Mouse (Mus musculus): ENCODE data around the gene Csrnp3. TPM values are rescaled to one million over a fixed set of nuclear protein-coding genes. Genes with fewer than 3 reads are reported as not detected.

Csrnp3 gene
- total and polyA plus RNA-seq, 3 experiments = 0.16 TPM; not detected in 2

DNA sequence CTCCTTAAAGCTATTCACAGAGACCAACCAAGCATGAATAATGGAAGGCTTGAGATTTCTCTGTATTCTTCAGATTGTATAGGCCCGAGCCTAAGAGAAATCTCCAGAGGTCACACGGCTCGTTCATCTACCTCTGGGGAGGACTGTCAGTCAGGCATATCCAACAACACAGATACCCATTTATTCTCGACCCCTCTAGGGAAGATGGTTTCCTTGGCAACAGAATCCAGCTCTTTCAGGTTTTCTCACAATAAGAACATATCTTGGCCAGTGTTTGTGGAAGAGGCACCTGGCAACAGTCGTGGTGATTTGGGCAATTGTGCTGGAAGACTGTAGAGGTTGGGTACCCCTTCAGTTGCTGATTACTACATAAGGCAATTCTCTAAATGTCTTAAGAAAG lies 183.2 kb downstream of the Csrnp3 start:
- Histone ChIP-seq H3K27me3 (ENCODE audit: insufficient read depth, low read length) (no peaks in the 10 kb centered on the region), H3K4me1 (ENCODE audit: insufficient read depth, low read depth, low read length) (no peaks in the 10 kb centered on the region), H3K36me3 (replicated peaks) (no peaks in the 10 kb centered on the region), H3K9me3 (replicated peaks) (peaks cover 26% of the 10 kb centered on the region), H3K4me3 (ENCODE audit: low read depth, low read length) (no peak overlapping the region)
- DNase-seq (ENCODE audit: low spot score) = no peak
- no peak for ATAC-seq (ENCODE audit: extremely low read depth, insufficient number of reproducible peaks, low FRiP score, poor library complexity, severe bottlenecking)
- TF ChIP-seq GATA1 (IDR thresholded peaks at IDR 0.05; ENCODE audit: borderline replicate concordance, low read length) = no peak
- no peak for TF ChIP-seq TAL1 (conservative IDR thresholded peaks at IDR 0.05; ENCODE audit: low read depth, low read length)
- no peak for TF ChIP-seq GATA2 (IDR thresholded peaks at IDR 0.05; ENCODE audit: borderline replicate concordance, low read depth, low read length)
- no peak for TF ChIP-seq CTCF (IDR thresholded peaks at IDR 0.05; ENCODE audit: low read depth, low read length)
- no peak for TF ChIP-seq POLR2AphosphoS5 (IDR thresholded peaks at IDR 0.05; ENCODE audit: insufficient replicate concordance, low read depth, low read length)

DNA sequence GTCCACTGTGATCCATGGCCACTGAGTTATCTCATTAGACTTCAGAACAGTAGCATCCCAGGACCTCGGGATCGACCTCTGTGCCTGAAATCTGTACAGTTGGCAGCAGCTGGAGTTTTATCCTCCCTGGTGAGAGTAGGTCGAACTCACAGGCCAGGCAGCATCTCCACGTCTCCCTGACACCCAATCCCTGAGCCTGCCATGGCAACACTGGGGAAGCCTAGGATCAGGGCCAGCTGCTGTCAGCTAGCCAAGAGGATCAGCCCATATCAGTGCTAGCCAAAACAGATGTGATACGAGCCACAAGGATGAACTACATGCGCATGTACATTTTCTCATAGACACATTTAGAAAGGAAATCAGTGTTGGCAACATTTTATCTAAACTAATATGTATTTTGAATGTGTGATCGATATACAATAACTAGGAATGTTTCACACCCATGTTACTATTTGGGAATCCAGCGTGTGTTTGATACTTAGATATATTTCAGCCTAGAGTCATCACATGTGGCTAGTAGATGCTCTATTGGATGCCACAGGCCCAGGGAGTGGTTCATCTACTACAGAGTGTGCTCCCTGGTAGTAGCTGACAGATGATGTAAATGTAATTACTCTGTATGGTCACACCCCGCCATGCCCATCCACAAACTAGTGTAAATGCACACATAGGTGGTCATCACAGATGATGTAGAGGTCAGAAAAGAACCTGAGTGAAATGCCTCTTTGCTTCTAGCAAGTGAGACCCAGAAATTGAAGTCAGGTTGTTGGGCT lies 189.5 kb downstream of the Csrnp3 start:
- H3K27me3 ChIP-seq (ENCODE audit: insufficient read depth, low read length) = no peaks in the 10 kb centered on the region
- DNase-seq (ENCODE audit: low spot score) = no peak
- no peak for ATAC-seq (ENCODE audit: extremely low read depth, insufficient number of reproducible peaks, low FRiP score, poor library complexity, severe bottlenecking)
- H3K4me3 ChIP-seq (ENCODE audit: low read depth, low read length) = no peak overlapping the region
- H3K9me3 ChIP-seq (replicated peaks) = peaks cover 36% of the 10 kb centered on the region
- no peaks in the 10 kb centered on the region for H3K4me1 ChIP-seq (ENCODE audit: insufficient read depth, low read depth, low read length)
- no peaks in the 10 kb centered on the region for H3K36me3 ChIP-seq (replicated peaks)
- TF ChIP-seq TAL1 (conservative IDR thresholded peaks at IDR 0.05; ENCODE audit: low read depth, low read length) = no peak
- no peak for TF ChIP-seq GATA1 (IDR thresholded peaks at IDR 0.05; ENCODE audit: borderline replicate concordance, low read length)
- no peak for TF ChIP-seq GATA2 (IDR thresholded peaks at IDR 0.05; ENCODE audit: borderline replicate concordance, low read depth, low read length)
- TF ChIP-seq POLR2AphosphoS5 (IDR thresholded peaks at IDR 0.05; ENCODE audit: insufficient replicate concordance, low read depth, low read length) = no peak
- no peak for TF ChIP-seq CTCF (IDR thresholded peaks at IDR 0.05; ENCODE audit: low read depth, low read length)

DNA sequence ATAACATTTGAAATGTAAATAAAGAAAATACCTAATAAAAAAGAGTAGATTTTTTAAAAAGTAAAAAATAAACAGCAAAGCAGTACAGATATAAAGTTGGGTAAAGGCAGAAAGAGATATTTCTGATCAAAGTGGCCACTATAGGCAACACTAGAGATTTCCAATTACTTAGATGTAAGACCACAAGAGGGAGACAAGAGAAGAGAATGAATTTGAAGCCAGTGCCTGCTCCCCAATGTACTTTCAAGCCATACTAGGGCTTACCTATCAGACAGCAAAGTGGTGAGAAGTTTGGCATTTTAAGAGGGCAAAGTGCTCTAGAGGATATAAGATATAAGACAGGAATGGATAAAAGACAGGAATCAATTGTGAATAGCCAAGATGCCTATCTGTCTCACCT lies 195.0 kb downstream of the Csrnp3 start:
- Histone ChIP-seq H3K4me1 (ENCODE audit: insufficient read depth, low read depth, low read length) (no peaks in the 10 kb centered on the region), H3K36me3 (replicated peaks) (no peaks in the 10 kb centered on the region), H3K27me3 (ENCODE audit: insufficient read depth, low read length) (no peaks in the 10 kb centered on the region), H3K4me3 (ENCODE audit: low read depth, low read length) (no peak overlapping the region), H3K9me3 (replicated peaks) (peaks cover 50% of the 10 kb centered on the region)
- TF ChIP-seq POLR2AphosphoS5 (IDR thresholded peaks at IDR 0.05; ENCODE audit: insufficient replicate concordance, low read depth, low read length) (no peak), GATA2 (IDR thresholded peaks at IDR 0.05; ENCODE audit: borderline replicate concordance, low read depth, low read length) (no peak), GATA1 (IDR thresholded peaks at IDR 0.05; ENCODE audit: borderline replicate concordance, low read length) (no peak), TAL1 (conservative IDR thresholded peaks at IDR 0.05; ENCODE audit: low read depth, low read length) (no peak), CTCF (IDR thresholded peaks at IDR 0.05; ENCODE audit: low read depth, low read length) (no peak)
- no peak for ATAC-seq (ENCODE audit: extremely low read depth, insufficient number of reproducible peaks, low FRiP score, poor library complexity, severe bottlenecking)
- DNase-seq (ENCODE audit: low spot score) = no peak

DNA sequence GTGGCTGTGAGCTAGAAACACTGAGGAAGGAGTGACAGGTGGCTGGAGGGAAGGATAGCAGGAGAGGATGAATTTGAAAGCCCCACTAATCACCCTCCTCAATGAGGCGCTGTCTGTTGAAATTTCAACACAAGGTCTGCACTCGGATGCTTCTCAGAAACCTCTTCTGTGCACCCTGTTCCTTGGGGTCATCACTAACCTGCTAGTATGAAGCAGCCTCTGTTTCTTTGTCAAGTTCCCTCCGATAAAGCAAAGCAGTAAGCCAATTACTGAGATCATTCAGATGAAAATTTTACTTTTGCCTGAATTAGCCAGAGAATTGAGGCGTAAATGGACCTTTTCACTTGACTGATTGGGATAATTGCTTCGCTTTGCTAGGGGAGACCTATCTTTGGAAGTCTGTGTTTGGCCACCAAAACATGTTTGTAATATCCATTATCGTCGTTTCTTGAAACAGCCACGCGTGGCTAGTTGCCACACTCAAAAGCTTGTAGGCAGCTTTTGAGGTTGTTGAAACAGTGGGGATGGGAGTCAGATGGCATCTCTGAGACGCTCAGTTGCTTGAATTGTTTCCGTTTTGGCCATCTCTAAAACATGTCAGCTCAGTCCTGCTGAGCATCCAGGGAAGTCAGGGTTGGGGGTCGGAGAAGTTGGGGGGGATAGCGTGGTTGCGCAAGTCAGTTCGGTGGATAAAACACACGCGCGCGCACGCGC lies 195.8 kb downstream of the Csrnp3 start:
- no peaks in the 10 kb centered on the region for H3K4me1 ChIP-seq (ENCODE audit: insufficient read depth, low read depth, low read length)
- ATAC-seq (ENCODE audit: extremely low read depth, insufficient number of reproducible peaks, low FRiP score, poor library complexity, severe bottlenecking) = no peak
- H3K9me3 ChIP-seq (replicated peaks) = peaks cover 44% of the 10 kb centered on the region
- no peaks in the 10 kb centered on the region for H3K36me3 ChIP-seq (replicated peaks)
- TF ChIP-seq POLR2AphosphoS5 (IDR thresholded peaks at IDR 0.05; ENCODE audit: insufficient replicate concordance, low read depth, low read length) (no peak), GATA2 (IDR thresholded peaks at IDR 0.05; ENCODE audit: borderline replicate concordance, low read depth, low read length) (no peak), CTCF (IDR thresholded peaks at IDR 0.05; ENCODE audit: low read depth, low read length) (no peak), GATA1 (IDR thresholded peaks at IDR 0.05; ENCODE audit: borderline replicate concordance, low read length) (no peak), TAL1 (conservative IDR thresholded peaks at IDR 0.05; ENCODE audit: low read depth, low read length) (no peak)
- no peak overlapping the region for H3K4me3 ChIP-seq (ENCODE audit: low read depth, low read length)
- no peak for DNase-seq (ENCODE audit: low spot score)
- no peaks in the 10 kb centered on the region for H3K27me3 ChIP-seq (ENCODE audit: insufficient read depth, low read length)

DNA sequence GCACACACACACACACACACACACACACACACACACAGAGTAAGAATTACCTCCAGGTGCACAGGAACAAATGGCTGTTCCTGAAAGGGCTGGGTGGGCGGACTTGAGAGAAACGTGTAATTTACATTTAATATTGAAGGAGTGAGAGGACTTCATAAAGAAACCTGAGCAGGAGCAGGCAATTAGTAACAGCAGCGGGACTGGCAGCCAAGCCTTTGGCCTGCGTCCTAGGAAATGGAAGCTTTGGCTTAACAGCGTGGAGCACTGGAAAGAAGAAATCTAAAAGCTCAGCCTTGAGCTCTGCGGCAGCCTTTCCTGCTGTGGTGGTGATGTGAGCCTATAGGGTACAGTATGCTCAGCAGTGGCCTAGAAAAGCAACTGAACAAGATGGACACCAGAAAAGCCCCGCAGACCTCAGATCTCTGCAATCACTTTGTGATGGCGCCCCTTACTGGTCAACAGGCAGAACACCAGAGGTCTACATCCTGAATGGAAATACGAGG lies 196.4 kb downstream of the Csrnp3 start:
- Histone ChIP-seq H3K4me1 (ENCODE audit: insufficient read depth, low read depth, low read length) (no peaks in the 10 kb centered on the region), H3K4me3 (ENCODE audit: low read depth, low read length) (no peak overlapping the region), H3K9me3 (replicated peaks) (peaks cover 49% of the 10 kb centered on the region), H3K36me3 (replicated peaks) (no peaks in the 10 kb centered on the region), H3K27me3 (ENCODE audit: insufficient read depth, low read length) (no peaks in the 10 kb centered on the region)
- ATAC-seq (ENCODE audit: extremely low read depth, insufficient number of reproducible peaks, low FRiP score, poor library complexity, severe bottlenecking) = no peak
- DNase-seq (ENCODE audit: low spot score) = no peak
- TF ChIP-seq GATA2 (IDR thresholded peaks at IDR 0.05; ENCODE audit: borderline replicate concordance, low read depth, low read length) = no peak
- no peak for TF ChIP-seq POLR2AphosphoS5 (IDR thresholded peaks at IDR 0.05; ENCODE audit: insufficient replicate concordance, low read depth, low read length)
- no peak for TF ChIP-seq CTCF (IDR thresholded peaks at IDR 0.05; ENCODE audit: low read depth, low read length)
- no peak for TF ChIP-seq TAL1 (conservative IDR thresholded peaks at IDR 0.05; ENCODE audit: low read depth, low read length)
- TF ChIP-seq GATA1 (IDR thresholded peaks at IDR 0.05; ENCODE audit: borderline replicate concordance, low read length) = no peak

Data from G1E (cell line).